Mouse (Mus musculus): ENCODE measurements at regions not wholly inside any gene's neighbourhood (a gene's known extent, or its start where the extent isn't known, plus 50 kb on each side); places are given as distances from the start of the nearest gene placed in this dataset.
"Not testable (repeated sequence)": the region's sequence is repeated elsewhere in the genome, so short reads cannot be mapped to it uniquely, and the experiment has no call there.

DNA sequence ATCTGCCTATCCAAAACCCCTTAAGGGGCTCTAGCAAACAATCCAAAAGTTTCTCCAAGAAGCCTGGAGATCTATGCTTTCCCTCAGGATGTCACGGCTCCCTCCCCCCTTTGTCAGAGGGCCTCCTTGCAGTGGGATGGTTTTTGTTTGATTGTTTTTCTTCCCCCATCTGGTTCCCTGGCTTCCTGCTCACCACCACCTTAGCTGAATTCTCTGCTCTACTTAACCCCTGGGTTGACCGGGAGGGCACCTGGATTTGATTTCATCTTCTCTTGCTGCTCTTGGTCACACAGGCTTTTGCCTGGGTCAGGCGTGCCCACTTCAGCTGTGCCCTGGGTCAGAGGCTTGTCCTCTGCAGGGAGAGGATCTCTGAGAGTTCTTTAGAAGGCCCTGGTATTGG is 72.3 kb upstream of the Spon1 start:
- no peak for DNase-seq
- intact Hi-C loops (cut with DNase I) = no loop called here

DNA sequence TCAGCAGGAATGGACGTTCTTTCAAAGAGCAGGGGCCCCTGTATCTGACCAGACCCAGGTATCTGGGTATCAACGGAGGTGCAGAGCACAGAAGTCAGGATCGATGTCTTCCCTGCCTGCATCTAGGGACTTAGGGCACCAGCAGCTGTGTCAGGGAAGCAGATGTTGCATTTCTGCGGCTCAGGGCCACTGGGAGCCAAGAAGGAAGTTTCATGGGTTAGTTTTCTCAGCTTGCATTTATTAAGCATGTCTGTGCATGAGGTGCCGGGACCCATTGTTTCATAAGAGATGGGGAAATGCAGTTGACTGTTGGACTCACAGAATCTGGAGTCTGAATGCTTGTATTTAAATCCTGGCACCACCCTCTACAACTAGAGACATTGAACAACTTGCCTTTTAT is 71.3 kb upstream of the Spon1 start:
- intact Hi-C loops (cut with DNase I) = no loop called here
- DNase-seq = no peak

DNA sequence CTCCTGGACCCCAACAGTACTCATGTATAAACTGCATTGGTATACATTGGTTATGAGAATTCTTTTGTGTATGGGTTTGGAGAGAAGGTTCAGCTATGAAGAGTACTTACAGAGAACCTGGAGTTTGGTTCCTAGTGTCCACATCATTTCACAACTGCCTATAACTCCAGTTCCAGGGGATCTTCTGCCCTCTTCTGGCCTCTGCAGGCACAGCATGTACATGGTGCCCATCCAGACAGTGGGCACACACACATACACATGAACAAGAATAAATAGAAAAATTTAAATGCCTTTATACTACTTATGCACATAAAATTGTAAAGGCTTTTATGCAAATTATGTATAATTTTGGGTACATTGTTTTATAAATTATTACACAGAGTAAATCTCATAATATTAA is 59.9 kb upstream of the Spon1 start:
- intact Hi-C loops (cut with DNase I) = no loop called here

DNA sequence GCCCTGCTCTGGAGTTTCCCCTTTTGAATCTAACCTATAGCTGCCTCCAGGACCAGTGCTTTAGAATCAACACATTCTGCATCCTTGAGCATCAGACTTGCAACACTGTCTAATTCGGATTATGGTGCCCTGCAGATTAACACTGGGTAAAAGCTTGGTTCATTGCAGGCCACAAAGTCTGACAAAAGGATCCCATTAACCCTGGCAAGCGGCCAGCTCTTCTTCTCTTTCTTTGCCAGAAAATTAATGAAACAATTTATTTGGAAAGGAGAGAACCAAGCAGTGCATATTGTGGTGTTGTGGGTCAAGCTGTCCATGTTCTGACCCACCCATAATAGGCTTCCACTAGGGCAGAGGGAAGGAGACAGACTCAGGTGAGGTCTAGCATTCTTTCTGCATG is 58.2 kb upstream of the Spon1 start:
- intact Hi-C loops (cut with DNase I) = no loop called here

More for the DNA sequence above, 59.9 kb upstream of the Spon1 start:
- DNase-seq = no peak

DNA sequence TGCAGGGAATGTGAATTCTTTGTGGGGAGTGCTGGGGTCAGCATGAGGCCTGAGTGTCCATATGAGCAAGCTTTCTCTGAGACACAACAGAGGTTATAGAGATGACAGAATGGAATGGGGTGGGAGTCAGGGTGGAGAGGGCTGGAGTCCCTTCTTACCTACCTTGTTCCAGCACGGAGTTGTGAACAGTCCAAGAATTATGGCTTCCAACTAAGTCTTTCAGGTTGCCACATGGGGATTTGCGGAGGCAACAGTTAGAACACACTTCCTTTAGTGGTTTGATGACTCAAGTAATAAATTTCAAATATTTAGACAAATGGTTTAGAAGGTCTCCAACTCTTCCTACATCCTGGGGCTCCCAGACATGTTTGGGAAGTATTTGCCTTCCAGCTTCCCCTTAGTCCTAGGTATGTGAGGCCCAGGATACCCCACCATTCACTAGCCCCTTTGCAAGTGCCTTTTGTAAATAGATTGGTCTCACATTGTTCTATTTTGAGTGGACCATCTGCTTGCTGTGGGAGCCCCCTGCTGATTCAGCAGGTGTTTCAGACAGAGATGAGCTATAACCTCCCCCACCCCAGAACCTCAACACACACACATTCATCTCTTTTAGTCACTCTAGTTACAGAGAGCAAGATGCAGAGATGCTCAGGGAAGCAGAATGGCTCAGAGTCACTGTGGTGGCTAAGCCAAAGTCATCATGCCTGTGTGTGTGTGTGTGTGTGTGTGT is 55.1 kb upstream of the Spon1 start:
- intact Hi-C loops (cut with DNase I) = no loop called here
- DNase-seq = no peak

More for the DNA sequence above, 58.2 kb upstream of the Spon1 start:
- no peak for DNase-seq

DNA sequence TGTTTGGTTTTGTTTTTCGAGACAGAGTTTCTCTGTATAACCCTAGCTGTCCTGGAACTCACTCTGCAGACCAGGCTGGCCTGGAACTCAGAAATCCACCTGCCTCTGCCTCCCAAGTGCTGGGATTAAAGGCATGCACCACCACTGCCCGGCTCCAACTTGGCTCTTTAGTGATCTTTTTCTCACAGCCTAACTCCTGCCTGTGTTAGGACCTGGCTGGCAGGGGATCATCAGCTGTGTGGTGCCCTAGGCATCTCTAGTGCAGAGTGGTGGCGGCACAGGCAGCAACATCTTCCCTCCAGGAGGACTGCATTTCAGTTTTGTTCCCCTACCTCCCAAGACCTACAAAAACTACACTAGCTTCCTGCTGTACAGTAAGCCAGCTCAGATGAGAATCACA is 54.4 kb upstream of the Spon1 start:
- DNase-seq; intact Hi-C loops (cut with DNase I): not testable (repeated sequence)

Small RNA genes lying in the stretch of these regions (microRNA-seq; reads per million reads assigned to microRNA genes)
- gene Gm23700 = 0 reads per million in 2 experiments
